ENCODE assay signal across 7 mouse cellular contexts in the genomic region with DNA sequence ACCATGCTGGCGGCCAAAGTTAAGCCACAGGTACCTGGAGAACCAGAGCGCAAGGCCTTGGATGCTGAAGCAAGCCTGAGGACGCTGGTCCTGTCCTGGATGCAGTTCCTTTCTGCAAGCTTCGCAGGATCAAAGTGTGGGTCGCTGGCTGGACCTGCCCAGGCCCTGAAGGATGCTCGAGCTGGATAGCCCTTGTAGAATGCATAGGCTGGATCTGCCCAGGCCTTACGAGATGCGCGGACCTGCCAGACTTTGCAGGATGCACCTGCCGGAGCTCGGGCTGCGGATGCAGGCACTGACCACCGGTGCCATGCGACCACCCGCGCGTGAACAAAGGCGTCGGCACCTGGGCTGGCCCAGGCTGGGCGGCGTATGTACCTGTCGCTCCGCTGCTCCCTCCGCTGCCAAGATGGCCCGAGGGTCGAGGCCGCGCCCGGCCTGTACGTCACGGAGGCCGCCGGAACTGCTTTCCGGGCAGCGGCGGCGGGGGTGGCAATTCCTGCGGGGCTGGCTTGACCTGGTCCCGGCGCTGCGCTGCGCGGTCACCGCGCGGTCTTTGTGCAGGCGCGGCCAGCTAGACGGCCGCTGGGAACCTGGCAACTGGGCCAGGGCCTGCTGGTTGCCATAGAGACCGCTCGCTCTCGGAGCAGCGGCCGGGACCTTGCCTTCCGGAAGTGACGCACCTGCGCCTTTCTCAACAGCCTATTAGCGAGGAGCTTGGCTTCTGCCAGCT. TPM values are rescaled to one million over a fixed set of nuclear protein-coding genes. Genes with fewer than 3 reads are reported as not detected.
DNase-seq lines count a peak whose midpoint lies in the region; ATAC-seq and TF ChIP-seq lines count a peak whose summit lies in the region.

TSS of gene Rtl6 (minus strand) at position 635 of the 733 bp plus-strand sequence.

- ATAC-seq in heart, embryonic 12.5 days (ENCODE audit: insufficient number of reproducible peaks, low FRiP score), result peak; percentile 77
- peak; percentile 93 for ATAC-seq in kidney, embryonic 15.5 days (replicated peaks; ENCODE audit: low FRiP score)
- peak; percentile 92 for ATAC-seq in limb, embryonic 14.5 days (ENCODE audit: low FRiP score, low read depth)
- peak; percentile 94 for ATAC-seq in midbrain, embryonic 16.5 days

- DNase-seq in brain, embryonic 14.5 days (ENCODE audit: low read depth), result peak; percentile 97
- DNase-seq in limb, embryonic 14.5 days (ENCODE audit: low spot score), result peak; percentile 89
- peak; percentile 60 to 80 for DNase-seq in spleen, adult 2 months (ENCODE audit: low read depth in 1 of 2, low spot score in 2 of 2)

- peak within 1 kb of the TSS; percentile 79 for H3K4me2 ChIP-seq in heart, embryonic 12.5 days
- H3K4me2 ChIP-seq in kidney, embryonic 15.5 days, result peak within 1 kb of the TSS; percentile 83
- H3K4me2 ChIP-seq in limb, embryonic 14.5 days (replicated peaks; ENCODE audit: low read depth, low read length, severe bottlenecking), result peak within 1 kb of the TSS; percentile 86
- H3K4me2 ChIP-seq in midbrain, embryonic 16.5 days (ENCODE audit: low read length), result peak within 1 kb of the TSS; percentile 75

- peak; percentile 69 for TF ChIP-seq POLR2A in brain, embryonic 14.5 days (IDR thresholded peaks at IDR 0.05; ENCODE audit: borderline replicate concordance, extremely low read depth, insufficient read depth, insufficient read length, poor library complexity, severe bottlenecking)
- TF ChIP-seq POLR2A in embryonic fibroblast, embryonic 13.5 days (IDR thresholded peaks at IDR 0.05; ENCODE audit: low read depth, low read length), result 0 out of 2 replicates have a peak, but pooled peaks have one; percentile 27
- TF ChIP-seq POLR2A in limb, embryonic 14.5 days (IDR thresholded peaks at IDR 0.05; ENCODE audit: borderline replicate concordance, extremely low read depth, insufficient read depth, insufficient read length), result peak; percentile 64; the same call in 1 of the 2 replicates
- no peak for TF ChIP-seq POLR2A in spleen, adult 2 months (IDR thresholded peaks at IDR 0.05; ENCODE audit: low read depth, low read length)

- H3K9ac ChIP-seq in heart, embryonic 12.5 days, result peak within 1 kb of the TSS; percentile 76
- peak within 1 kb of the TSS; percentile 66 for H3K9ac ChIP-seq in kidney, embryonic 15.5 days
- H3K9ac ChIP-seq in limb, embryonic 14.5 days (ENCODE audit: low read depth, low read length, severe bottlenecking), result peak within 1 kb of the TSS; percentile 84
- peak within 1 kb of the TSS; percentile 76 for H3K9ac ChIP-seq in midbrain, embryonic 16.5 days (ENCODE audit: low read depth, low read length)

- no peak within 1 kb of the TSS for H3K27ac ChIP-seq in embryonic fibroblast, embryonic 13.5 days (ENCODE audit: insufficient read depth, low read length)
- H3K27ac ChIP-seq in heart, embryonic 12.5 days (ENCODE audit: poor library complexity, severe bottlenecking), result no peak within 1 kb of the TSS
- peak within 1 kb of the TSS; percentile 86 for H3K27ac ChIP-seq in kidney, embryonic 15.5 days
- peak within 1 kb of the TSS; percentile 70 for H3K27ac ChIP-seq in limb, embryonic 14.5 days (replicated peaks; ENCODE audit: low read depth, low read length)
- H3K27ac ChIP-seq in midbrain, embryonic 16.5 days (ENCODE audit: low read length), result peak within 1 kb of the TSS; percentile 87
- peak within 1 kb of the TSS; percentile 39 for H3K27ac ChIP-seq in spleen, adult 2 months (ENCODE audit: insufficient read depth, low read length)

- no peaks in the 10 kb centered on the region for H3K4me1 ChIP-seq in embryonic fibroblast, embryonic 13.5 days (ENCODE audit: control insufficient read depth, insufficient read depth, low read length)
- H3K4me1 ChIP-seq in heart, embryonic 12.5 days (replicated peaks), result peaks cover 6% of the 10 kb centered on the region; the same call in 1 of the 2 replicates
- peaks cover 9% of the 10 kb centered on the region for H3K4me1 ChIP-seq in kidney, embryonic 15.5 days
- peaks cover 6% of the 10 kb centered on the region; the same call in 1 of the 2 replicates for H3K4me1 ChIP-seq in limb, embryonic 14.5 days (ENCODE audit: control insufficient read depth, insufficient read depth, low read length)
- H3K4me1 ChIP-seq in midbrain, embryonic 16.5 days (ENCODE audit: control insufficient read depth, insufficient read depth, low read length), result peaks cover 37% of the 10 kb centered on the region
- H3K4me1 ChIP-seq in spleen, adult 2 months (ENCODE audit: control insufficient read depth, insufficient read depth, insufficient read length), result peaks cover 4% of the 10 kb centered on the region

- H3K4me3 ChIP-seq in embryonic fibroblast, embryonic 13.5 days (ENCODE audit: insufficient read depth, low read length), result peak within 1 kb of the TSS; percentile 35
- peak within 1 kb of the TSS; percentile 64 for H3K4me3 ChIP-seq in heart, embryonic 12.5 days
- peak within 1 kb of the TSS; percentile 75 for H3K4me3 ChIP-seq in kidney, embryonic 15.5 days (replicated peaks)
- H3K4me3 ChIP-seq in limb, embryonic 14.5 days (replicated peaks; ENCODE audit: low read length), result peak within 1 kb of the TSS; percentile 62
- peak within 1 kb of the TSS; percentile 53 for H3K4me3 ChIP-seq in midbrain, embryonic 16.5 days (ENCODE audit: low read depth, low read length)
- H3K4me3 ChIP-seq in spleen, adult 2 months (ENCODE audit: extremely low read depth, insufficient read depth, insufficient read length), result peak within 1 kb of the TSS; percentile 82

- TF ChIP-seq CTCF in brain, embryonic 14.5 days (IDR thresholded peaks at IDR 0.05; ENCODE audit: borderline replicate concordance, extremely low read depth, insufficient read depth, insufficient read length), result no peak
- TF ChIP-seq CTCF in embryonic fibroblast, embryonic 13.5 days (IDR thresholded peaks at IDR 0.05; ENCODE audit: borderline replicate concordance, insufficient read depth, low read length), result no peak
- no peak for TF ChIP-seq CTCF in spleen, adult 2 months (IDR thresholded peaks at IDR 0.05; ENCODE audit: extremely low read depth, insufficient read depth, insufficient read length, insufficient replicate concordance)

- WGBS in heart, embryonic 12.5 days, result 9% methylated on average over 59 of the region's 59 CpGs
- 10% methylated on average over 59 of the region's 59 CpGs for WGBS in kidney, embryonic 15.5 days
- 10% methylated on average over 57 of the region's 59 CpGs for WGBS in limb, embryonic 14.5 days
- 10% methylated on average over 57 of the region's 59 CpGs for WGBS in midbrain, embryonic 16.5 days
- WGBS in spleen, adult 2 months, result 12% methylated on average over 59 of the region's 59 CpGs

- peaks cover 15% of the 10 kb centered on the region for H3K36me3 ChIP-seq in heart, embryonic 12.5 days
- H3K36me3 ChIP-seq in kidney, embryonic 15.5 days, result peaks cover 22% of the 10 kb centered on the region
- peaks cover 29% of the 10 kb centered on the region for H3K36me3 ChIP-seq in limb, embryonic 14.5 days (ENCODE audit: control insufficient read depth, insufficient read depth, low read length)
- H3K36me3 ChIP-seq in midbrain, embryonic 16.5 days (ENCODE audit: control insufficient read depth, insufficient read depth, low read length), result peaks cover 20% of the 10 kb centered on the region
- no peaks in the 10 kb centered on the region; the same call in 1 of the 2 replicates for H3K36me3 ChIP-seq in spleen, adult 2 months (ENCODE audit: control insufficient read depth, insufficient read depth, low read length)

- 0 out of 2 replicates have a peak, but pooled peaks cover 5% of the 10 kb centered on the region for H3K9me3 ChIP-seq in heart, embryonic 12.5 days (replicated peaks)
- no peaks in the 10 kb centered on the region for H3K9me3 ChIP-seq in kidney, embryonic 15.5 days (replicated peaks)
- no peaks in the 10 kb centered on the region for H3K9me3 ChIP-seq in limb, embryonic 14.5 days (ENCODE audit: control insufficient read depth, low read length)
- H3K9me3 ChIP-seq in midbrain, embryonic 16.5 days (replicated peaks; ENCODE audit: control insufficient read depth, low read length, poor library complexity, severe bottlenecking), result no peaks in the 10 kb centered on the region

- H3K27me3 ChIP-seq in heart, embryonic 12.5 days (replicated peaks), result peaks cover 10% of the 10 kb centered on the region; the same call in 1 of the 2 replicates
- H3K27me3 ChIP-seq in kidney, embryonic 15.5 days, result no peaks in the 10 kb centered on the region
- no peaks in the 10 kb centered on the region for H3K27me3 ChIP-seq in limb, embryonic 14.5 days (ENCODE audit: control insufficient read depth, insufficient read depth, low read length)
- H3K27me3 ChIP-seq in midbrain, embryonic 16.5 days (ENCODE audit: control insufficient read depth, insufficient read depth, low read depth, low read length), result no peaks in the 10 kb centered on the region
- H3K27me3 ChIP-seq in spleen, adult 2 months (ENCODE audit: control insufficient read depth, insufficient read depth, low read length), result no peaks in the 10 kb centered on the region

RNA-seq across cellular contexts. Expression of gene Rtl6, which starts in this region (rescaled TPM):
- polyA plus RNA-seq in brain, embryonic 14.5 days (2012; rRNA removed), result 50.4 and 70.9 TPM in 2 replicates
- 5.9 and 8.1 TPM in 2 replicates for polyA plus RNA-seq in embryonic fibroblast, embryonic 13.5 days (2011; ENCODE audit: insufficient read length, low read depth, missing spikeins)
- 13.1 and 14.1 TPM in 2 replicates for polyA plus RNA-seq in heart, embryonic 12.5 days (2016; fragmentation: Nextera tagmentation; extraction: Ambion mirVana)
- polyA plus RNA-seq in kidney, embryonic 15.5 days (2015; fragmentation: Nextera tagmentation; extraction: Ambion mirVana), result 14.4 and 16.2 TPM in 2 replicates
- polyA plus RNA-seq in limb, embryonic 14.5 days (2012; rRNA removed), result 16.9 and 20.9 TPM in 2 replicates
- polyA plus RNA-seq in limb, embryonic 14.5 days (2014; fragmentation: Nextera tagmentation; extraction: Ambion mirVana), result 13.4 and 13.9 TPM in 2 replicates
- polyA plus RNA-seq in midbrain, embryonic 16.5 days (2015; fragmentation: Nextera tagmentation; extraction: Ambion mirVana), result 75.4 and 79.1 TPM in 2 replicates
- polyA plus RNA-seq in spleen, adult 2 months (2012; rRNA removed), result 9.0 and 11.8 TPM in 2 replicates

Comparison
In these comparisons a context has a peak if more than half of its experiments do, and no peak if none do; other contexts are left out.
1. H3K27ac ChIP-seq: peak in kidney, embryonic 15.5 days (single experiment), limb, embryonic 14.5 days (single experiment), midbrain, embryonic 16.5 days (single experiment) and spleen, adult 2 months (single experiment); none in embryonic fibroblast, embryonic 13.5 days (single experiment) and heart, embryonic 12.5 days (single experiment).
2. Peak in every context shown above with its lines, with median percentiles within 50 percentile points of each other: DNase-seq, H3K4me3 ChIP-seq, ATAC-seq, H3K4me2 ChIP-seq and H3K9ac ChIP-seq.